Comparison of ENCODE assay signal across 12 mouse cellular contexts in the genomic region with DNA sequence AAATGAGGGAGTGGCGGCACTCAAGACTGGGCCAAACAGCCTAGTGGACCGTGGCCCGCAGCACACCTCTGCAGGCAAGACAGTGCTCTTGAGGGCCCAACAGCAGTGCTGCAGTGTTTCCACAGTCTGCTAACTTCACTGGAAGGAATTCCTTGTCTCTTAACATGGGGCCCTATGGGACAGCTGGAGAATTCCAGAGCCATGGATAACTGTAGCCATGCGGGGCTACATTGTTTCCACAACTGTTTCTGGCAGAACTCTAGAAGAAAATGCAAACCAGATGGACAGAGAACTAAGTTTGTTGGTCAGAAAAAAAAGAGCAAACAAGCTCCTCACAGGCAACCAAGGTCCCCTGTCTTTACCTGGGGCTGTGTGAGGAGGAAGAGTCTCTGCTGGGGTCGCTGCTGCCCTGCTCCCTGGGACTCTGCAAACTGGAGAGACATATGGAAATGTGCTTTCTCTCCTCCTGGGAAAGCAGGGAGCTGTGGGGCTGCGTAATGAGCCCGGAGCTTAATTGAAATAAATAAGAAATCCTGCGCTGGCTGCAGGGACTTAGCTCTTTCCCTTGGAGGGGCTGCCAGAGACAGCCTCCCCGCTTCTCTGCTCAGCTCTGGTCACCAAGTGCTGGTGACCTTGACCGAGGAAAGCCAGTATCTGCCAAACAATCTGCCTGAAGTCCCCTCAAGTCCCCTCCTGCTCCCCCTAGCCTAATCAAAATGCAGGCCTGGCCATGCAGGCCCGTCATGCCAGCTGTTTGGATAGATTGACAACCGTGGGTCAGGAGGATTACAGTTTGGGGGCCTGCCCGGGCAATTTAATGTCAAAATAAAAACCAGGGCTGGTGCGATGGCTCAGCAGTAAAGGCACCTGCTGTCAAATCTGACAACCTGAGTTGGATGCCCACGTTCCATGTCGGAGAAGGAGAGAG.
A peak's percentile ranks its signal among the peaks of the same experiment; 100 is the strongest.
DNase-seq lines count a peak whose midpoint lies in the region; ATAC-seq lines count a peak whose summit lies in the region.
"Had no signal": no experiment of that assay in that cellular context is flagged by ENCODE, and none has a peak within 500 bp of the region (broad histone marks: within the 10 kb centered on the region; RNA-seq: fewer than 3 reads in every experiment).

No protein-coding gene starts in this region.

- H3K9ac ChIP-seq in forebrain, embryonic 15.5 days (replicated peaks) = no peak overlapping the region
- no peak overlapping the region for H3K9ac ChIP-seq in limb, embryonic 15.5 days
- H3K9ac ChIP-seq in liver, embryonic 11.5 days (ENCODE audit: low read depth, low read length) = no peak overlapping the region
- H3K9ac ChIP-seq: lung, embryonic 15.5 days had no signal

- intact Hi-C loops in heart, postnatal 14 days (cut with DNase I) = no loop called here

- H3K27me3 ChIP-seq in heart, embryonic 10.5 days (ENCODE audit: insufficient read depth, poor library complexity, severe bottlenecking) = peaks cover 64% of the 10 kb centered on the region
- H3K27me3 ChIP-seq in forebrain, embryonic 15.5 days = no peaks in the 10 kb centered on the region
- peaks cover 15% of the 10 kb centered on the region; the same call in 1 of the 2 replicates for H3K27me3 ChIP-seq in limb, embryonic 15.5 days
- H3K27me3 ChIP-seq in liver, embryonic 11.5 days (replicated peaks; ENCODE audit: control insufficient read depth, insufficient read depth, low read length) = no peaks in the 10 kb centered on the region
- H3K27me3 ChIP-seq: CH12.LX; lung, embryonic 15.5 days had no signal

- H3K36me3 ChIP-seq in heart, embryonic 10.5 days = no peaks in the 10 kb centered on the region
- no peaks in the 10 kb centered on the region for H3K36me3 ChIP-seq in forebrain, embryonic 15.5 days
- no peaks in the 10 kb centered on the region for H3K36me3 ChIP-seq in limb, embryonic 15.5 days
- no peaks in the 10 kb centered on the region for H3K36me3 ChIP-seq in liver, embryonic 11.5 days (ENCODE audit: control insufficient read depth, insufficient read depth, low read length)
- H3K36me3 ChIP-seq: lung, embryonic 15.5 days had no signal

- DNase-seq in heart, embryonic 10.5 days (ENCODE audit: low spot score) = no peak
- DNase-seq in heart, postnatal 14 days = no peak
- DNase-seq in embryo, embryonic 10.5 days (ENCODE audit: low spot score) = peak; percentile 64
- DNase-seq in layer of hippocampus, adult 11-12 months (ENCODE audit: low spot score) = no peak
- no peak for DNase-seq in liver, embryonic 11.5 days (ENCODE audit: low spot score)
- no peak for DNase-seq in right cerebral cortex, adult 18-20 months
- DNase-seq: heart, postnatal 4 days had no signal

- no peak overlapping the region for H3K4me3 ChIP-seq in heart, embryonic 10.5 days
- H3K4me3 ChIP-seq in forebrain, embryonic 15.5 days = no peak overlapping the region
- H3K4me3 ChIP-seq in limb, embryonic 15.5 days = no peak overlapping the region
- H3K4me3 ChIP-seq in liver, embryonic 11.5 days (ENCODE audit: low read depth, low read length) = no peak overlapping the region
- H3K4me3 ChIP-seq: lung, embryonic 15.5 days; myocyte had no signal

- H3K4me1 ChIP-seq in heart, embryonic 10.5 days = peaks cover 21% of the 10 kb centered on the region
- H3K4me1 ChIP-seq in forebrain, embryonic 15.5 days = peaks cover 9% of the 10 kb centered on the region
- peaks cover 19% of the 10 kb centered on the region for H3K4me1 ChIP-seq in limb, embryonic 15.5 days
- H3K4me1 ChIP-seq in liver, embryonic 11.5 days (replicated peaks; ENCODE audit: control insufficient read depth, insufficient read depth, low read length) = no peaks in the 10 kb centered on the region

- no peak overlapping the region for H3K4me2 ChIP-seq in forebrain, embryonic 15.5 days (replicated peaks)
- H3K4me2 ChIP-seq in limb, embryonic 15.5 days = no peak overlapping the region
- no peak overlapping the region for H3K4me2 ChIP-seq in liver, embryonic 11.5 days
- H3K4me2 ChIP-seq: lung, embryonic 15.5 days had no signal

- no peaks in the 10 kb centered on the region for H3K9me3 ChIP-seq in heart, embryonic 10.5 days
- H3K9me3 ChIP-seq in forebrain, embryonic 15.5 days = no peaks in the 10 kb centered on the region
- no peaks in the 10 kb centered on the region for H3K9me3 ChIP-seq in limb, embryonic 15.5 days
- no peaks in the 10 kb centered on the region for H3K9me3 ChIP-seq in liver, embryonic 11.5 days (ENCODE audit: control insufficient read depth, low read length)
- H3K9me3 ChIP-seq: lung, embryonic 15.5 days had no signal

- 0 out of 2 replicates have a peak overlapping the region, but pooled peaks have one; percentile 56 for H3K27ac ChIP-seq in heart, embryonic 10.5 days
- H3K27ac ChIP-seq in forebrain, embryonic 15.5 days (replicated peaks) = peak overlapping the region; percentile 18; the same call in 1 of the 2 replicates
- H3K27ac ChIP-seq in limb, embryonic 15.5 days = peak overlapping the region; percentile 57
- no peak overlapping the region for H3K27ac ChIP-seq in liver, embryonic 11.5 days (ENCODE audit: low read depth, low read length)
- H3K27ac ChIP-seq: lung, embryonic 15.5 days had no signal

- no peak for ATAC-seq in forebrain, embryonic 15.5 days (replicated peaks)
- ATAC-seq in limb, embryonic 15.5 days (ENCODE audit: insufficient number of reproducible peaks, low FRiP score, low TSS enrichment, low read depth) = peak; percentile 30; the same call in 1 of the 2 replicates
- ATAC-seq in liver, embryonic 11.5 days (replicated peaks; ENCODE audit: low FRiP score) = no peak

- WGBS in heart, embryonic 10.5 days = 60% methylated on average over 16 of the region's 16 CpGs
- 49% methylated on average over 16 of the region's 16 CpGs for WGBS in forebrain, embryonic 15.5 days
- WGBS in limb, embryonic 15.5 days = 37% methylated on average over 16 of the region's 16 CpGs
- 68% methylated on average over 16 of the region's 16 CpGs for WGBS in liver, embryonic 11.5 days
